Mouse (Mus musculus) MEL (cell line): ENCODE data around the gene Sh2b1. TPM values are rescaled to one million over a fixed set of nuclear protein-coding genes. Genes with fewer than 3 reads are reported as not detected.

ENCODE experiments used
- DNase-seq: peaks from one replicate; pipeline ENCODE4 v3.0.0; 2011; ENCODE audit warnings: low read depth, low spot score
- H3K27ac ChIP-seq: 2 replicates; pipeline ENCODE4 v1.5.1; 2012; ENCODE audit warnings: low read depth, mild to moderate bottlenecking, control low read depth, low read length, moderate library complexity; ENCODE audit not compliant: control insufficient read depth
- H3K27me3 ChIP-seq, 2 experiments: fragments of 150-350 bp in 1 of 2; sonication (generic) in 1 of 2; 2 replicates each; pipeline ENCODE4 v1.6.1; 2012; ENCODE audit warnings: low read length in 2 of 2, mild to moderate bottlenecking in 2 of 2, improper control_type of control experiment in 1 of 2, moderate library complexity in 1 of 2; ENCODE audit not compliant: insufficient read depth in 2 of 2, control insufficient read depth in 1 of 2
- H3K36me3 ChIP-seq, 2 experiments: 2 replicates each; pipeline ENCODE4 v1.6.1; 2012 to 2014; ENCODE audit warnings: low read length in 2 of 2, improper control_type of control experiment in 1 of 2, inconsistent platforms in 1 of 2, mild to moderate bottlenecking in 1 of 2; ENCODE audit not compliant: insufficient read depth in 2 of 2, control insufficient read depth in 1 of 2
- H3K4me1 ChIP-seq, 2 experiments: fragments of 150-350 bp in 1 of 2; sonication (generic) in 1 of 2; 2 replicates each; pipeline ENCODE4 v1.6.1; 2012; ENCODE audit warnings: low read length in 2 of 2, improper control_type of control experiment in 1 of 2, mild to moderate bottlenecking in 1 of 2; ENCODE audit not compliant: insufficient read depth in 2 of 2, control insufficient read depth in 1 of 2
- H3K4me3 ChIP-seq, 2 experiments: fragments of 150-350 bp in 1 of 2; sonication (generic) in 1 of 2; 2 replicates each; pipeline ENCODE4 v1.5.1; 2012; ENCODE audit warnings: low read depth in 2 of 2, low read length in 2 of 2, mild to moderate bottlenecking in 2 of 2, moderate library complexity in 2 of 2, control low read depth in 1 of 2, improper control_type of control experiment in 1 of 2; ENCODE audit not compliant: control insufficient read depth in 1 of 2, insufficient read depth in 1 of 2
- H3K79me2 ChIP-seq: 2 replicates; pipeline ENCODE4 v1.6.1; 2012; ENCODE audit warnings: mild to moderate bottlenecking, low read length, moderate library complexity; ENCODE audit not compliant: control insufficient read depth, poor library complexity, insufficient read depth
- H3K9ac ChIP-seq: 2 replicates; pipeline ENCODE4 v1.6.1; 2012; ENCODE audit warnings: low read depth, mild to moderate bottlenecking, control low read depth, low read length, moderate library complexity; ENCODE audit not compliant: control insufficient read depth, poor library complexity, severe bottlenecking
- H3K9me3 ChIP-seq: fragments of 150-350 bp; sonication (generic); replicated peaks from 2 replicates; pipeline ENCODE4 v1.6.1; 2012; ENCODE audit warnings: mild to moderate bottlenecking, low read length, improper control_type of control experiment, moderate library complexity; ENCODE audit not compliant: insufficient read depth
- CHD1 ChIP-seq: IDR thresholded peaks from 2 replicates; pipeline ENCODE4 v1.6.1; 2012; ENCODE audit warnings: low read depth, mild to moderate bottlenecking, inconsistent platforms, low read length, improper control_type of control experiment
- CHD2 ChIP-seq: IDR thresholded peaks from 2 replicates; pipeline ENCODE4 v1.6.1; 2011; ENCODE audit warnings: low read length, improper control_type of control experiment
- CTCF ChIP-seq, 3 experiments: IDR thresholded peaks in 2 of 3; conservative IDR thresholded peaks in 1 of 3; 2 replicates each; pipeline ENCODE4 v1.5.1; 2011 to 2012; ENCODE audit warnings: low read length in 3 of 3, low read depth in 2 of 3, mild to moderate bottlenecking in 2 of 3, improper control_type of control experiment in 1 of 3, inconsistent platforms in 1 of 3, mixed read lengths in 1 of 3, moderate library complexity in 1 of 3; ENCODE audit not compliant: control insufficient read depth in 1 of 3, insufficient read depth in 1 of 3, poor library complexity in 1 of 3, severe bottlenecking in 1 of 3
- EP300 ChIP-seq, 2 experiments: IDR thresholded peaks; 2 replicates each; pipeline ENCODE4 v1.6.1; 2011; ENCODE audit warnings: improper control_type of control experiment in 2 of 2, low read length in 2 of 2, low read depth in 1 of 2, mild to moderate bottlenecking in 1 of 2
- ETS1 ChIP-seq: IDR thresholded peaks from 2 replicates; pipeline ENCODE4 v1.6.1; 2012; ENCODE audit warnings: low read depth, mild to moderate bottlenecking, inconsistent platforms, low read length, improper control_type of control experiment, moderate library complexity
- HCFC1 ChIP-seq: IDR thresholded peaks from 2 replicates; pipeline ENCODE4 v1.6.1; 2012; ENCODE audit warnings: low read depth, mild to moderate bottlenecking, inconsistent platforms, low read length, improper control_type of control experiment, moderate library complexity
- MAZ ChIP-seq: IDR thresholded peaks from 2 replicates; pipeline ENCODE4 v1.6.1; 2012; ENCODE audit warnings: low read depth, mild to moderate bottlenecking, inconsistent platforms, low read length, improper control_type of control experiment
- MEF2A ChIP-seq: IDR thresholded peaks from 2 replicates; pipeline ENCODE4 v1.6.1; 2014; ENCODE audit warnings: low read depth, mild to moderate bottlenecking, inconsistent platforms, low read length, improper control_type of control experiment; ENCODE audit not compliant: poor library complexity, insufficient replicate concordance, severe bottlenecking; ENCODE audit errors: extremely low read depth
- MXI1 ChIP-seq: IDR thresholded peaks from 2 replicates; pipeline ENCODE4 v1.6.1; 2011; ENCODE audit warnings: mild to moderate bottlenecking, low read depth, low read length, improper control_type of control experiment
- MYB ChIP-seq: IDR thresholded peaks from 2 replicates; pipeline ENCODE4 v1.6.1; 2011; ENCODE audit warnings: mild to moderate bottlenecking, low read depth, low read length, improper control_type of control experiment
- MYC ChIP-seq: IDR thresholded peaks from 2 replicates; pipeline ENCODE4 v1.6.1; 2011; ENCODE audit warnings: low read depth, mild to moderate bottlenecking, low read length, improper control_type of control experiment, moderate library complexity
- NELFE ChIP-seq: IDR thresholded peaks from 2 replicates; pipeline ENCODE4 v1.6.1; 2011; ENCODE audit warnings: low read depth, low read length, improper control_type of control experiment
- NRF1 ChIP-seq: IDR thresholded peaks from 2 replicates; pipeline ENCODE4 v1.6.1; 2014; ENCODE audit warnings: low read depth, mild to moderate bottlenecking, inconsistent platforms, low read length, improper control_type of control experiment, moderate library complexity; ENCODE audit not compliant: poor library complexity, insufficient read depth, severe bottlenecking
- POLR2A ChIP-seq, 2 experiments: IDR thresholded peaks; 2 replicates each; pipeline ENCODE4 v1.6.1; 2011 to 2012; ENCODE audit warnings: low read length in 2 of 2, mild to moderate bottlenecking in 2 of 2, control low read depth in 1 of 2, improper control_type of control experiment in 1 of 2, low read depth in 1 of 2, moderate library complexity in 1 of 2; ENCODE audit not compliant: control insufficient read depth in 1 of 2, insufficient read depth in 1 of 2, poor library complexity in 1 of 2
- RCOR1 ChIP-seq: IDR thresholded peaks from 2 replicates; pipeline ENCODE4 v1.6.1; 2012; ENCODE audit warnings: low read depth, mild to moderate bottlenecking, inconsistent platforms, low read length, improper control_type of control experiment
- TAL1 ChIP-seq: IDR thresholded peaks from 2 replicates; pipeline ENCODE4 v1.6.1; 2012; ENCODE audit warnings: mild to moderate bottlenecking, inconsistent platforms, low read length, moderate library complexity, mixed read lengths
- TBP ChIP-seq: IDR thresholded peaks from 2 replicates; pipeline ENCODE4 v1.8.0; 2011; ENCODE audit warnings: low read depth, low read length, improper control_type of control experiment
- UBTF ChIP-seq: IDR thresholded peaks from 2 replicates; pipeline ENCODE4 v1.6.1; 2012; ENCODE audit warnings: low read depth, mild to moderate bottlenecking, inconsistent platforms, low read length, improper control_type of control experiment, moderate library complexity, borderline replicate concordance; ENCODE audit not compliant: insufficient read depth
- USF1 ChIP-seq: IDR thresholded peaks from 2 replicates; pipeline ENCODE4 v1.6.1; 2014; ENCODE audit warnings: low read depth, mild to moderate bottlenecking, inconsistent platforms, low read length, improper control_type of control experiment, moderate library complexity
- USF2 ChIP-seq, 2 experiments: IDR thresholded peaks; 2 replicates each; pipeline ENCODE4 v1.6.1; 2011 to 2012; ENCODE audit warnings: improper control_type of control experiment in 2 of 2, low read length in 2 of 2, borderline replicate concordance in 1 of 2, inconsistent platforms in 1 of 2, low read depth in 1 of 2, mild to moderate bottlenecking in 1 of 2; ENCODE audit not compliant: insufficient read depth in 1 of 2
- ZC3H11A ChIP-seq: IDR thresholded peaks from 2 replicates; pipeline ENCODE4 v1.6.1; 2012; ENCODE audit warnings: low read depth, mild to moderate bottlenecking, inconsistent platforms, low read length, improper control_type of control experiment
- ZKSCAN1 ChIP-seq: IDR thresholded peaks from 2 replicates; pipeline ENCODE4 v1.6.1; 2012; ENCODE audit warnings: low read depth, mild to moderate bottlenecking, inconsistent platforms, low read length, improper control_type of control experiment, moderate library complexity
- ZNF384 ChIP-seq: IDR thresholded peaks from 2 replicates; pipeline ENCODE4 v1.6.1; 2012; ENCODE audit warnings: low read depth, mild to moderate bottlenecking, inconsistent platforms, low read length, improper control_type of control experiment
- polyA plus RNA-seq, 2 experiments: library from polyadenylated mRNA; stranded (reverse) in 1 of 2; unstranded in 1 of 2; fragments of >175 nt in 1 of 2; fragments of >200 nt in 1 of 2; gene quantifications; 2 replicates each; pipeline versions ENCODE4 v1.2.1 to v1.2.4; 2012; ENCODE audit warnings: low replicate concordance in 2 of 2, low read depth in 1 of 2; ENCODE audit not compliant: insufficient read length in 2 of 2, insufficient read depth in 1 of 2, missing spikeins in 1 of 2
- total RNA-seq: library from RNA; depleted of rRNA; stranded (reverse); fragments of 300-350 nt; gene quantifications from 2 replicates; pipeline ENCODE4 v1.2.3, GENCODE M21; 2012

The Sh2b1 gene
- total and polyA plus RNA-seq, 3 experiments, result 13.1 to 48.9 TPM; not detected in 1

- TF ChIP-seq HCFC1, result no peak
- no peak for TF ChIP-seq MEF2A
- TF ChIP-seq TBP, result no peak
- no peak for TF ChIP-seq USF1
- no peak for TF ChIP-seq ZKSCAN1
- no peak for TF ChIP-seq MAZ
- TF ChIP-seq MYC, result no peak
- TF ChIP-seq MXI1, result no peak
- no peak for TF ChIP-seq ZC3H11A
- TF ChIP-seq CTCF (IDR thresholded peaks at IDR 0.05 in 2 of 3, conservative IDR thresholded peaks at IDR 0.05 in 1 of 3; ENCODE audit: control insufficient read depth in 1 of 3, insufficient read depth in 1 of 3, low read depth in 2 of 3, low read length in 3 of 3, poor library complexity in 1 of 3, severe bottlenecking in 1 of 3), result no peak
- no peak for TF ChIP-seq NELFE
- no peak for TF ChIP-seq UBTF
- TF ChIP-seq ZNF384, result no peak
- no peak for TF ChIP-seq RCOR1
- no peak for TF ChIP-seq CHD1
- Histone ChIP-seq H3K9ac (no peak overlapping the region), H3K36me3 (peaks cover 0 to 4% of the 10 kb centered on the region in 2 experiments; a peak in 2 of 4 replicates), H3K79me2 (no peaks in the 10 kb centered on the region), H3K4me3 (no peak overlapping the region), H3K27me3 (no peaks in the 10 kb centered on the region), H3K9me3 (no peaks in the 10 kb centered on the region), H3K27ac (no peak overlapping the region), H3K4me1 (peaks cover 0 to 3% of the 10 kb centered on the region in 2 experiments; a peak in 2 of 4 replicates)
- no peak for DNase-seq
Observed at GRCm38 (mm10) chr7:126424161-126424560, 51.1 kb downstream of the Sh2b1 start.

DNA sequence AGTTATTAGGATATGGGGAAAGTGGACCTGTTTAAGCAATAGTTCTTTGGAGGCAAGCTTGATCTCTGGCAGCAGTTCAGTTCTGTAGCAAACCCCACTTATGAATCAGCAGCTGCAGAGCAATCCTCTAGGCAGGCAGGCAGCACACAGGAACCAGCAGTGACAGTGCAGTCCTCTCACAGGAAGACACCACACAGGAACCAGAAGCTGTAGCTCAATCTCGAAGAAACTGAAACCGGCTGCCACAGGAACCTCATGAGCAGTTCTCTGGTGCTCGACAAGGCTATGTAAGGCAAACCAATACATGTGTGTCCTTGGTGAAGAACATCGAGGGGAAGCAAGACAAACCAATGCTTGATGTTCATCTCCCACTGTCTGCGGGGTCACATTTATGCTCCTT, 53.5 kb downstream of the Sh2b1 start:
- TF ChIP-seq RCOR1, result no peak
- no peak for TF ChIP-seq ETS1
- no peak for TF ChIP-seq CHD2
- TF ChIP-seq USF2 (IDR thresholded peaks at IDR 0.05; ENCODE audit: borderline replicate concordance in 1 of 2, insufficient read depth in 1 of 2, low read depth in 1 of 2, low read length in 2 of 2), result no peak
- no peak for TF ChIP-seq MYB
- no peak for TF ChIP-seq TAL1
- no peak for TF ChIP-seq ZNF384
- TF ChIP-seq HCFC1, result no peak
- TF ChIP-seq ZKSCAN1, result no peak
- no peak for TF ChIP-seq NRF1
- no peak for TF ChIP-seq EP300 (IDR thresholded peaks at IDR 0.05; ENCODE audit: low read depth in 1 of 2, low read length in 2 of 2)
- TF ChIP-seq POLR2A (IDR thresholded peaks at IDR 0.05; ENCODE audit: control insufficient read depth in 1 of 2, insufficient read depth in 1 of 2, low read depth in 1 of 2, low read length in 2 of 2, poor library complexity in 1 of 2), result no peak
- Histone ChIP-seq H3K27me3 (no peaks in the 10 kb centered on the region), H3K9ac (no peak overlapping the region), H3K27ac (no peak overlapping the region), H3K79me2 (no peaks in the 10 kb centered on the region), H3K4me3 (no peak overlapping the region), H3K36me3 (0 out of 4 replicates have a peak, but pooled peaks cover 0 to 3% of the 10 kb centered on the region in 2 experiments), H3K4me1 (peaks cover 0 to 10% of the 10 kb centered on the region in 2 experiments; a peak in 2 of 4 replicates), H3K9me3 (no peaks in the 10 kb centered on the region)
- peak; percentile 29 for DNase-seq
